Mouse (Mus musculus) heart, adult 8-10 months (tissue): ENCODE measurements around the gene Hspg2. TPM values are rescaled to one million over a fixed set of nuclear protein-coding genes. Genes with fewer than 3 reads are reported as not detected.
"Not testable (repeated sequence)": the region's sequence is repeated elsewhere in the genome, so short reads cannot be mapped to it uniquely, and the experiment has no call there.

Experiments
- DNase-seq: peaks from one replicate; pipeline ENCODE4 v3.0.0; 2022; ENCODE audit warnings: low spot score
- total RNA-seq, 4 experiments: library from RNA; stranded (reverse); gene quantifications; 2 replicates each; pipeline ENCODE4 v1.2.4; 2022

The Hspg2 gene
- total RNA-seq, 4 experiments from 2014 or later, result 124 to 205 (median 189) TPM

DNA sequence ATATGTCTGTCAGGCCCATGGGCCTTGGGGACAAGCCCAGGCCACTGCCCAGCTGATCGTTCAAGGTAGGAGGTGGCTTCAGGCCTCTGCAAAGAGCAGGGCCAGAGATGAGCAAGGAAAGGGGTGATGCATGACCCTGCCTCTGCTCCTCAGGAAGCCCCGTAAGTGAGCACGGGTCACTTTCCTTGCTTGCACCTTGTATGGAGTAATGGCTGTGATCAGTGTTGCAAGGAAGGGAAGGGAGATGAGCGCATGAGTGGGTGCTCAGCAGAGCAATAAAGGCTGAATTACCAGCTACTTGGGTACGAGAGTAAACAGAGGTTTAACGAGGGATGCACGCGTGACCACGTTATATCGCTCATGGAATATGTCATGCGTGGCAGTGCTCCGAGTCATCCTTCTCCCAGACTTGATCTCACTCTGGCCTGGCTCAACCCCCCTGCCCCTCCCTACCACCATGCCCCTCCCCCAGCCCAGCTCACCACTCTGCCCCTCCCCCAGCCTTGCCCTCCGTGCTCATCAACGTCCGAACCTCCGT lies 88.2 kb downstream of the Hspg2 start:
- no peak for DNase-seq

DNA sequence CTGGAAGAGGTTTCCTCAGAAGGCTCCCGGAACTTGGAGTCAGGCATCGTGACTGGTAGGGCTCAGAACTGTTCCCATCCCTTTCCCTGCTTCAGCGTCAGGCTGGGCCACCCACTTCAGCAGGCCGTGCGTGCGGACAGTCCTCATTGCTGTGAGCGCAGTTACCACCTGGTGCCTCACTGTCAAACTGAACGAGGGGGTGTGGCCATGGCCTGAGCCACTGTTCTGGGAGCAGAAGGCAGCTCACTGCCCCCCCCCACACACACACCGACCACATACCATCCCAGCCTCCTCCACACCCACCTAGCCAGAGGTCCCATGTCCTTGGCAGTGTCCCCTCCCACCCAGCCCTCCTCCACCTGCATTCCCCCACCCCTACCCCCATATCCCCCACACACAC lies 101.3 kb downstream of the Hspg2 start:
- DNase-seq, result no peak

DNA sequence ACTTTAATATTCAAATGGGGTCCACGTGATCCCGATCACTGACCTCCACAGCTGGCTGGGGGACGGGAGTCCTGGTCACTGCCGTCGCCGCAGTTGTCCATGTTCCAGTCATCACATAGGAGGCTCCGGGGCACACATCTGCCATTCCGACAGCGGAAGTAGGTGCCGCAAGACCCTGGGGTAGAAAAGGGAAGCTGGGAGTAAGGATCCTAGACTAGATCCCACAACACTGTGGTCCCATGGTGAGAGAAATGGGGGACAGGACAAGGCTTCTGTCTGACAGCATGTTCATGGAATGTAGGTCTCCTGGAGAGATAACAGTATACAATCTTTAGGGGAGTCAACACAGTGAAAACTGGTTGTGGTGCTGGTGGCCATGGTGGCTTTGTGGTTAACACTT lies 105.9 kb downstream of the Hspg2 start, which contains the start of gene Ldlrad2:
Gene Ldlrad2, minus strand, starts transcription at position 101 of the 400 bp plus-strand sequence.
- DNase-seq, result no peak

DNA sequence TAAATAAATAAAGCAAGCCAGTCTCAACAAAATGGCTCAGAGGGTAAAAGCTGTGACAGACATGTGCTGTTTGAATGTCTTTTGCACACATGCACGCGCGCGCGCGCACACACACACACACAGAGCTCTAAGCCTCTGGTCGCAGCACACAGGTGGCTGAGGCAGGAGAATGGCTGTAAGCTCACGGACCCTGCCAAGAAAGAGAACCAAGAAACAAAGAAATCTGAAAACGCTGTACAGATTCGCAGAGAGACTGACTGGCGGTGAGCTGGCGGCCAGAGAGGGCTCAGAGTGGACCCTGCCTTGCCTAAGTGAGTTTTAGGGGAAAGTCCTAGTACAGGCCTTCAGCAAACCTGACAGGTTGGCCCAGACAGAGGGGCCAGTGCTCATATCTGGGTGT lies 108.9 kb downstream of the Hspg2 start:
- DNase-seq, result no peak

DNA sequence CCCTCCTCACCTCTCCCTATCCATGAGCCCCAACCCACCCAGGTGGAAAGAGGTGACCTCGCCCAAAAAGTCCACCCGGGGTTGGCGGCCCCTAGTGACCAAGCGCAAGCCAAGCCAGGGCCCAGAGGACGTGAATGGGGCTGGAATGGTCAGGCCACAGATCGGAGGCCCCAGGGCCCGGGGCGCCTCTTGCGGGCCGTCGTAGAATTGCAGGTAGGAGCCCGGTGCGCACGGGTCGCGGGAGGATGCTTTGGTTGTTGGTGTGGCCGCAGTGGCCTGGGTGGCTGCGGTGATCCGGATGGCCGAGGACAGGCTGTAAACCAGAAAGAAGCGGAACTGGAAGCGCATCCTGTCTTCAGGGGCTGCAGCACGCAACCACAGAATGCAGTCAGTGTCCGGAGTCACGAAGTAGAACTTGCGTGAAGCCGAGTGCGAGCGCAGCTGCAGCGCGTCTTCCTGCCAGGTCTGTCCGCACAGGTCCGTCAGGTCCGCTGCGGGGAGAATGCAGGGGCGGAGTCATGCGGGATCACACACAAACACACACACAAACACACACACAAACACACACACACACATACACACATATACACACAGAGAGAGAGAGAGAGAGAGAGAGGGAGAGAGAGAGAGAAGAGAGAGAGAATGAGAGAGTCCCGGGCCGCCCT lies 109.7 kb downstream of the Hspg2 start:
- DNase-seq, result peak; percentile 36

DNA sequence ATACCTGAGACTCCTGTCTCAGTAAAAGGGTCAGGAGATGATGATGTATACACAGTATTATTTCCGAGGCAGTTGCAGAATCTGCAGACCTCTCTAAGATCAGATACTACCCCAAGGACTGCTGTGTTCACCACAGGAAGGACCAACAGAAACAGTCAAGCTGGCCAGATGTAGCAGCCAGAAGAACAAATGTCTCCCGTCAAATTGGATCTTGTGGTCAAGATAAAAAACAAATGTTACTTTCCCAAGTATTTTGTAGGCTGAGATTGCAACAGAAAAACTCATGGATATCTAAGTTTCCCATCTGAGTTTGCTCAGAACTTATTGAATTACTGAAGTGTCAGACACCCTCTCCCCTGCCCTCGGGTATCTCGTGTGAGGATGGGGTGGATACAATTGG lies 111.2 kb downstream of the Hspg2 start:
- DNase-seq, result peak; percentile 58

DNA sequence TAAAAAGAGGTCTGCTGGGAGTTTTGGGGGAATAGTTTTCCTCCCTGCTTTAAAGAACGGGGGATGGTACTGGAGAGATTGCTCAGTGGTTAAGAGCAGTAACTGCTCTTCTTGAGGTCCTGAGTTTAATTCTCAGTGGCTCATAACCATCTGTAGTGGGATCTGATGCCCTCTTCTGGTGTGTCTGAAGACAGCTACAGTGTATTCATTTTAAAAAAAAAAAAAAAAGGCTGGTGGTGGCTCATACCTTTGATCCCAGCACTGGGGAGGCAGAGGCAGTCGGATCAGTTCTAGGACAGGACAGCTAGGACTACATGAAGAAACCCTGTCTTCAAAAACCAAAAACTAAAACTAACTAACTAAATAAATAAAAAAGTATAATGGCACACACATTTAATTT lies 111.7 kb downstream of the Hspg2 start:
- no peak for DNase-seq

DNA sequence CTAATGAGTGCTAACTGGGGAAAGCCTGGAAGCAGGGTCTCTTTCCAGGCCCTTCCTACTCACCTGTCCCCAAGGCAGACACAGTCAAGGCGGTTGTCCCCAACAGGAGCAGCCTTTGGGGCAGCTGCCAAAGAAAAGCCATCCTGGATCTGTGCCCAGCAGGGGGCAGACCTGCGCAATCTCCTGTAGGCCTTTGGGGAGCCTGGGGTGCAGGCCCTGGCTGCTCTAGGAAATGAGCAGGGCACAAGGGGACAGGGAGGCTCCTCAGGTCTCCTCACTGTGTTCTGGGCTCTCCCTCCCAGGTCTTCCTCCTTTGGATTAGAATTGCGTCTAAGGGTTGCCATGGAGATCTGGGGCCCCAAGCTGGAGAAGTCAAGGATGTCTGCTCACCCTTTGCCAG lies 113.2 kb downstream of the Hspg2 start:
- DNase-seq, result no peak

DNA sequence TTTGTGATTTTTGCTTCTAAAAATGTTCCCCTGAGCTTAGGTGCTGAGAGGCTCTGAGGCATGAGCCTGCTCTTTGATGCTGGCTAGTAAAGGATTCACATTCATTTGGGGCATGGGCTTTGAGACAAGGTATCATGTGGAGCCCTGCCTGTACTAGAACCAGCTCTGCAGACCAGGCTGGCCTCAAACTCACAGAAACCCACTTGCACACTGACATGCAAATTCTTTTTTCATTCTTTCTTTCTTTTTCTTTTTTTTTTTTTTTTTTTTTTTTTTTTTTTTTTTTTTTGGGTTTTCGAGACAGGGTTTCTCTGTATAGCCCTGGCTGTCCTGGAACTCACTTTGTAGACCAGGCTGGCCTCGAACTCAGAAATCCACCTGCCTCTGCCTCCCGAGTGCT lies 120.5 kb downstream of the Hspg2 start:
- DNase-seq, result not testable (repeated sequence)

DNA sequence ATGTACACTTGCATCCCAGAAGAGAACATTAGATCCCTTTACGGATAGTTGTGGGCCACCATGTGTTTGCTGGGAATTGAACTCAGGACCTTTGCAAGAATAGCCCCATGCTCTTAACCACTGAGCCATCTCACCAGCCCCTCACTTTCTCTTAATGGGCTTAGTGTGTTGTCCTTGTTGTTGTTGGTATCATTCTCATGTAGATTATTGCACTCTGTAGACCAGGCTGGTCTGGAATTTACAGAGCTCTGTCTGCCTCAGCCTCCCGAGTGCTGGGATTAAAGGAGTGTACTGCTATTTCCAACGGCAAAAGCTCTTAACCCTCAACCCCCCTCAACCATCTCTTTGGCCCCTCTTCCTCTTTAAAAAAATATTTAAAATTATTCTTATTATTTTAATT lies 121.0 kb downstream of the Hspg2 start:
- no peak for DNase-seq

DNA sequence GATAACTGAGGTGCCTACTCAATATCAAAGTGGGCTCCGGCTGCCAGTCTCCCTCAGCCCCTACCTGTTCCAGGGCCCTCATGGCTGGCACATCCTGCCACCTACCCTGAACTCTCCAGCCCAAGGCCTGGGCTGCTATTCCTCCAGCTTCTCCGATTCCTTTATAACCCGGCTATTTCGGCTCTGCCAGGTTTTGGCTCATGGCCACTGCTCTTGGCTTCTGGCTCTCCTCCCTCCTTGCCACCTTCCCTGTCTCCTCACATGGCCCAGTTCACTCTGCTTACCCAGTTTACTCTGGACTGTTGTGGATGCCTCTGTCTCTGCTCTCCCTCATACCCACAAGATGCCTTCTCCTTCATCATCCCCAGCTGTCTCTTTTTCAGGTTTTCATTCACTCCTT lies 122.4 kb downstream of the Hspg2 start:
- DNase-seq, result no peak

DNA sequence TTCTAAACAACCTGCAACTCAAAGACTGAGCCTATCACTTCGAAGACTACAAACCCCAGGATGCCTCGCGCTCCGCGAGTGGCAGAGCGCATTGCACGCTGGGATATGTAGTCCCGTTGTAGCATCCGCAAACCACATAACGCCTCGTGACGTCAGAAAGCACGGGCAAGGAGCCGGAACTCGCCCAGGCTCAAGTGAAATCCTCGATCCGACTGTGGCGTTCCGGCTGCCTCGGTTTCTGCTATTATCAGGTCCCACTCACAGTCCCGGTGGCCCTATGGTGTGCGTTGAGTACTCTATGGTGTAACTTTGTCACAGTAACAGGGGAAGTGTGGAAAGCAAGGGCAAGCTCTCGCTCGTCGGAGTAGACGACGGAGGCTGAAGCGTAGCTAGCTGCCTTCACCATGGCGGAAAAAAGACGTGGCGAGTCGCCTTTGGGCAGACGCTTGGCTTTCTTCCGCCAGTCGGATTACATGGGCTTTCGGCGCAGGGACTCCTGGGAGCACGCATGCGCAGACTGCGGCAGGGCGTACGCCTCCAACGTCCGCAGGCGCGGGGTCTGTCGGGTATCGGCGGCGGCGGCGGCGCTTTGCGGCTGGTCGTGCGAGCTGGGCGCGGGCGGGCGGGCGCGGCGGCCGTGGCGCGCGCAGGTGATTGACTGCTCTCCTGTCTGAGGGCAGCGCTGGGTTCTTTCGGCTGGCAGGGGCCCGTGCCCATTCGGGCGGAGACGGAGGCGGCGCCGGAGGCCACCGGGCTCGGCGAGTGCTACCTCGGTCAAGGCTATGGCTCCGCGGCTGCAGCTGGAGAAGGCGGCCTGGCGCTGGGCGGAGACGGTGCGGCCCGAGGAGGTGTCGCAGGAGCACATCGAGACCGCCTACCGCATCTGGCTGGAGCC lies 125.3 kb downstream of the Hspg2 start, which contains the start of gene Usp48:
Gene Usp48, plus strand, starts transcription at position 155 of the 895 bp plus-strand sequence.
- peak; percentile 99 for DNase-seq

DNA sequence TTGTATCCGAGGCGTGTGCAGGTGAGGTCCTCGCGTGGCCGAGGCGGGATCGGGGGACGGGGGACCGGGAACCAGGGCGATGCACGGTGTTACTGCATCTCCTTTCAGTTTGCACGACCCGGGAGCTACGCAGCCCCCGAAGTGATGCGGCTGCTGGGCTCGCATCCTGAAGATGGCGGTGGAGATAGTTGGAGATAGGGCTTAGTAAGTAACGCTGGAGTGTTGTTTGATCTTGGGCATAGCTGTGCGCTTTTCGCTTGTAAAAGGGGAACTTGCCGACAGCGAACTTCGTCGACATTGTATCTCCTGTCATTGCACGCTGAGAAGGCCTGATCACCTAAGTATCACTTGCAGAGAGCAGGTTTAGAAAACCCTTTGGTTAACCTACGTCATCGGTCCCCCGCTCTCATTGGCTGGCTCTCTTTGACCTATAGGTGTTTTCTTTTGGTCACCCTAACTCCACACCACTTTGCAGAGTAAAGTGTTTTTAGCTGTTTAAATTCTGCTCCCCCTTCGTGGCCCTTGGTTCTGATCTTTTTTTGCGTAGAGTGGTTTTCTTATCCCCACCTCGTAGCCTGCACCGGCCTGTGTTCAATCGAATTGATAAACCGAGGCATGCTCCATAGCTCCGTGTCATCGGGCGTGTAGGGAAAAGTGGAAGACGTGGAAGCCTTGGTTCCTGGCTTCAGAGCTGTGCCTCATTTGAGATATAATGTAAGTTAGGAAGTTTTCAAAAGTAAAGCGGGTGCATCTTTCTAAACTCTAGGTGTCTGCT lies 126.1 kb downstream of the Hspg2 start:
- no peak for DNase-seq

DNA sequence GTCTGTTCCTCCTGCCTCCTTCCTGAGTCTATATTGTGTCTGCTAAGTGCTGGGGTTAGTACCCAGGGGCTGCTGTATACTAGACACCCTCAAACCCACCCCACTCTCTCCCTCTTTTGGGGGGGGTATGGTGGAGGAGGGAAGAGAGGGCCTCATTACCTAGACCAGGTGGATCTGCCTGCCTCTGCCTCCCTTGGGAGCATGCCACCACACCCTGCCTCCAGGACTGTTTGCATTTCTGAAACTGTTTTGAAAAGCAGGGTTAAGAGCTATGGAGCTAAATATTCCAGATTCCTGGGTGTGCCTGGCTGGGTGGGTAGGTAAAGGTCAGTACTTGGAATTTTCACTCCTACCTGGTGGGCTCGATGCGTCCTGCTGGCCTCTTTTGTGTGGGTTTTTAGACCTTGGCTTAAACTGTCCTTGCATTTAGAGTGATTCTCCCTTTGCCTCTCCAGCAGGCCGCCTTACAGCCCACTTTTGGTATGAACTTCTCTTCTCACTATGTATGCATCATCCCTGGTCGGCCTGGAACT lies 128.6 kb downstream of the Hspg2 start:
- DNase-seq, result no peak

DNA sequence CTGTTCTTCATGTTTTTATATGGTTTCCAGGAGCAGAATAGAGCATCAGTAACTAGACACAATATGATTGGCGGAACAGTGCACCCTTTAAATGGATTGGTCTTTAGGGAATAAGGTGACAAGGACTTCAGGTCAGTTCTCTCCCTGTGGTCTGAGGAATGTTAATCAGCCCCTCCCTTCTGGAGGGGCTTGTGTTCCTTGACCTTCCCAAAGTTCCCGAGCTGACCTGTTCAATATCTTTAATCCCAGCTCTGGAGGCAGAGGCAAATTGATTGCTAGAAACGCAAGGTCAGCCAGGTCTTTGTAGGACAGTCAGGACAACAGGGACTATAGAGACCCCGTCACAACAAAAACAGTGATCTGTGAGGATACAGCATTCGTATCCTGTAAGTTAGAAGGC lies 130.0 kb downstream of the Hspg2 start:
- no peak for DNase-seq

DNA sequence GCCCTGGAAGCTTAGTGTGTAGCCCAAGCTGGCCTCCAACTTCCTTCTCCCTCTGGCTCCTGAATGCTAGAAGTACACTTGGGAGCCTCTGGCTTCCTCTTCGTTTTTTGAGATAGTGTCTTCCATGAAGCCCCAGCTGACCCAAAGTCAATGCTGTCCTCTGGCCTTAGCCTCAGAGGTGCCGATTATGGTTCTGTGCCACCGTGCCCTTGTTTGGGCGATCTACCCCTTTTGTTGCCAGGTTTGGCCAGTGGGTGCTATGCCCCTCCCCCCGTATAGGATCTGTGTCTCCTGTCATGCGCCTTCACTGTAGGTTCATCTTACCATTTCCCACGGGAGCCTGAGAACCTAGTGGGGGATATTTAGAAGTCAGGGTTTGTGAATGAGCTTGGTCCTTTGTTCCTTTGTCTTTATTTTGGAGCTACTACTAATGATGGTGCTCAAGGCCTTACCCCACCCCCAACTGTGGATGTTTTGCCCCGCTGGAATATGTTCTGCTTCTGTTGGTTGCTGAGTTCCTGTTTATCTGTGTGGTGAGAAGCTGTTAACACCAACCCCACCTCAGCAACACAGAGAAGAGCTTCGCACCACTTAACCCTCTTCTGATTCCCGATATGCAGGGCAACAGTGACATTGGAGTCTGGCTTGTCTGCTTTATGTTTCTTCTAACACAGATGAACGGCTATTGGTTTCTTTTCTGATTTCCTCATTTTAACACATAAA lies 135.0 kb downstream of the Hspg2 start:
- no peak for DNase-seq

DNA sequence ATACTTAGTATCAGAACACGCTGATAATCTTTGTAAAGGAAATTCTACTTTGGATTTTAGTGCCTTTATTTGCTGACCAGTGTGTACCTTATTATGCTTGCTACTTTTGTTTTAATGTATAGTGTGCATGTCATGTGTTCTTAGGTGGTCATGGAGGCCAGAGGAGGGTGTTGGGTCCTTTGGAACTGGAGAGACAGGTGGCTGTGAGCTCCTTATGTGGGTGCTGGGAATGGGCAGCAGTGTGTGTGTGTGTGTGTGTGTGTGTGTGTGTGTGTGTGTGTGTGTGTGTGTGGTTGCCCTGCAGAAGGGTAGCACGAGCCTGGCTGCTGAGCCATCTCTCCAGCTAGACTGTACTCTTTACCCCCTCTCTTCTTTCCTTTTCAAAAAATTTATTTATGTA lies 138.5 kb downstream of the Hspg2 start:
- no peak for DNase-seq

DNA sequence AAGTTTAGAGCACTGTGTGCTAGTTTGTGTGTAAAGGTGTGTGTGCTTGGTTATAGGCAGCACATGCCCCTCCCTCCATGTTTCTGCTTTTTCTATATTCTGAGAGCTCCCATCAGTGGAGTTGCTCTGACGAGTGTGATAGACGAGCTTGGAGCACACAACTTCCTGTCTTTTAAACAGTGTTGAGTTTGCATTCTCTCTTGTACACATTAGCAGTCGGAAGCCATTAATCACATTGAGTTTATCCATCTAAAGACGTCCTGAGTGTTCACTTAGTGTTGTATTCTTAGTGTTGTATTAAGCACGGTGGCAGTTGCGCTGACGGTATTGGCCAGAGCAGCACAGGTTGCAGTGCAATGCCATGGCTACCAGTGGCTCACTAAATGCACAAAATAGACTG lies 140.7 kb downstream of the Hspg2 start:
- DNase-seq, result no peak

DNA sequence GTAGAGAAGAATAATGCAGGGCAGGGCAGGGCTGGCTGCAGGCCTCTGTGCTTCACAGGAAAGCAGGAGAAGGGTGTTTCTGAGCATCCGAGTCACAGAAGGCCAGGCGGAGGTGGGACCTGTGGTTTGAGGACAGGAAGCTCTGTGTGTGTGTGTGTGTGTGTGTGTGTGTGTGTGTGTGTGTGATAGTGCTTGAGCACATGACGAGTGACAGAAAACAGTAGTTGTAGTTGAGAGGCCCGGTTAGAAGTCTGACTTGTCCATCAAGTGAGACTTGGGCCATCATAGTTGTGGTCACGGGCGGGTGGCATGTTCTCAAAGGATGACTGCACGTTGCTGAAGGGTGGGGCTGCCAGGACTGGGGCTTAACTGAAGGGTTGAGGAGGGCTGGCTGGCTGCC lies 141.1 kb downstream of the Hspg2 start:
- DNase-seq, result no peak

DNA sequence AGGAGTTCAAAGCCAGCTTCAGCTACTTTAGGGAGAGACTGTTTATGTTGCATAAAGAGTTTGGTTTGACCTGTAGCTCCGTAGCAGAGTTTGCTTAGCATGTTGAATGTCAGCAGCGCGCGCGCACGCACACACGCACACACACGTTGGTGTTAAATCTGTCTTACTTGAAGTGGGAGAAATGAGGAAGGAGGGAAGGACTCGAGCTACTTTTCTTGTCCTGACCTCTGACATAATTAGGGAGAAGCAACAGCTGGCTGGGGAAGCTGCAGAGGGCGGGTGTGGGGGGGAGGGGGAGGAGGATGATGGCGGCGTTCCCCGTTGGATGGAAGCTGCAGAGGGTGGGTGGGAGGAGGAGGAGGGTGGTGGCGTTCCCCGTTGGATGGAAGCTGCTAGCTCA lies 141.7 kb downstream of the Hspg2 start:
- DNase-seq, result no peak
